Mouse (Mus musculus): ENCODE data around the gene C8a. TPM values are rescaled to one million over a fixed set of nuclear protein-coding genes. Genes with fewer than 3 reads are reported as not detected.
A peak's percentile ranks its signal among the peaks of the same experiment; 100 is the strongest.

Gene C8a
- not detected in 2 replicates for polyA plus RNA-seq (2015; fragmentation: Nextera tagmentation; extraction: Ambion mirVana)

GRCm38 (mm10) chr4:104876323-104876722 lies at the start of gene C8a:
Gene C8a (minus strand): TSS chr4:104876398.
- H3K27ac ChIP-seq (replicated peaks), result no peak within 1 kb of the TSS
- no peak within 1 kb of the TSS for H3K9ac ChIP-seq
- no peak within 1 kb of the TSS for H3K4me2 ChIP-seq
- H3K27me3 ChIP-seq, result no peaks in the 10 kb centered on the region
- ATAC-seq (ENCODE audit: low read depth), result no peak
- H3K36me3 ChIP-seq, result no peaks in the 10 kb centered on the region
- H3K4me1 ChIP-seq (replicated peaks), result no peaks in the 10 kb centered on the region
- H3K9me3 ChIP-seq, result no peaks in the 10 kb centered on the region
- H3K4me3 ChIP-seq, result no peak within 1 kb of the TSS
- 84% methylated on average over 3 of the region's 3 CpGs for WGBS

- H3K4me2 ChIP-seq, result no peak overlapping the region
- H3K4me1 ChIP-seq (replicated peaks), result no peaks in the 10 kb centered on the region
- no peak overlapping the region for H3K4me3 ChIP-seq
- no peak overlapping the region for H3K27ac ChIP-seq (replicated peaks)
- no peaks in the 10 kb centered on the region for H3K27me3 ChIP-seq
- 85% methylated on average over 5 of the region's 5 CpGs for WGBS
- no peak for ATAC-seq (ENCODE audit: low read depth)
- H3K9me3 ChIP-seq, result no peaks in the 10 kb centered on the region
- H3K9ac ChIP-seq, result no peak overlapping the region
- H3K36me3 ChIP-seq, result no peaks in the 10 kb centered on the region
Measured at GRCm38 (mm10) chr4:104925383-104925782, 49.2 kb upstream of the C8a start.

- Histone ChIP-seq H3K27me3 (peaks cover 9% of the 10 kb centered on the region), H3K4me2 (no peak overlapping the region), H3K9me3 (no peaks in the 10 kb centered on the region), H3K36me3 (no peaks in the 10 kb centered on the region), H3K4me1 (replicated peaks) (peaks cover 7% of the 10 kb centered on the region), H3K4me3 (no peak overlapping the region), H3K27ac (replicated peaks) (no peak overlapping the region), H3K9ac (no peak overlapping the region)
- no peak for ATAC-seq (ENCODE audit: low read depth)
- 91% methylated on average over 6 of the region's 6 CpGs for WGBS
Measured at GRCm38 (mm10) chr4:104918017-104918416, 41.8 kb upstream of the C8a start.

- Histone ChIP-seq H3K4me3 (no peak overlapping the region), H3K4me1 (replicated peaks) (peaks cover 7% of the 10 kb centered on the region), H3K27me3 (peaks cover 10% of the 10 kb centered on the region), H3K9me3 (no peaks in the 10 kb centered on the region), H3K36me3 (no peaks in the 10 kb centered on the region), H3K9ac (no peak overlapping the region), H3K4me2 (no peak overlapping the region), H3K27ac (replicated peaks) (no peak overlapping the region)
- 69% methylated on average over 6 of the region's 6 CpGs for WGBS
- no peak for ATAC-seq (ENCODE audit: low read depth)
Measured at GRCm38 (mm10) chr4:104914711-104915247, 38.6 kb upstream of the C8a start.

- H3K4me2 ChIP-seq, result peak within 1 kb of the TSS; percentile 42
- H3K36me3 ChIP-seq, result no peaks in the 10 kb centered on the region
- ATAC-seq (ENCODE audit: low read depth), result no peak
- H3K4me1 ChIP-seq (replicated peaks), result peaks cover 7% of the 10 kb centered on the region
- H3K9ac ChIP-seq, result no peak within 1 kb of the TSS
- no peaks in the 10 kb centered on the region for H3K9me3 ChIP-seq
- H3K27ac ChIP-seq (replicated peaks), result no peak within 1 kb of the TSS
- peaks cover 10% of the 10 kb centered on the region for H3K27me3 ChIP-seq
- WGBS, result 24% methylated on average over 23 of the region's 23 CpGs
- H3K4me3 ChIP-seq, result no peak within 1 kb of the TSS
Measured at GRCm38 (mm10) chr4:104913291-104914129, 37.3 kb upstream of the C8a start, which contains the start of gene Fyb2. Gene Fyb2 (plus strand): TSS chr4:104913456.

GRCm38 (mm10) chr4:104911685-104912084 lies 35.5 kb upstream of the C8a start:
- no peak overlapping the region for H3K4me3 ChIP-seq
- H3K9me3 ChIP-seq, result no peaks in the 10 kb centered on the region
- no peak overlapping the region for H3K27ac ChIP-seq (replicated peaks)
- peaks cover 10% of the 10 kb centered on the region for H3K27me3 ChIP-seq
- no peak overlapping the region for H3K4me2 ChIP-seq
- no peaks in the 10 kb centered on the region for H3K36me3 ChIP-seq
- no peak overlapping the region for H3K9ac ChIP-seq
- WGBS, result 25% methylated on average over 7 of the region's 7 CpGs
- no peak for ATAC-seq (ENCODE audit: low read depth)
- peaks cover 7% of the 10 kb centered on the region for H3K4me1 ChIP-seq (replicated peaks)

- H3K27ac ChIP-seq (replicated peaks), result no peak overlapping the region
- no peaks in the 10 kb centered on the region for H3K27me3 ChIP-seq
- no peak for ATAC-seq (ENCODE audit: low read depth)
- H3K4me3 ChIP-seq, result no peak overlapping the region
- no peaks in the 10 kb centered on the region for H3K36me3 ChIP-seq
- H3K4me2 ChIP-seq, result no peak overlapping the region
- WGBS, result 86% methylated on average over 6 of the region's 6 CpGs
- H3K9ac ChIP-seq, result no peak overlapping the region
- H3K9me3 ChIP-seq, result no peaks in the 10 kb centered on the region
- H3K4me1 ChIP-seq (replicated peaks), result no peaks in the 10 kb centered on the region
Measured at GRCm38 (mm10) chr4:104905049-104905448, 28.9 kb upstream of the C8a start.

GRCm38 (mm10) chr4:104902836-104903235 lies 26.6 kb upstream of the C8a start:
- Histone ChIP-seq H3K4me1 (replicated peaks) (no peaks in the 10 kb centered on the region), H3K9ac (no peak overlapping the region), H3K9me3 (no peaks in the 10 kb centered on the region), H3K27me3 (no peaks in the 10 kb centered on the region), H3K4me3 (no peak overlapping the region), H3K27ac (replicated peaks) (no peak overlapping the region), H3K4me2 (no peak overlapping the region), H3K36me3 (no peaks in the 10 kb centered on the region)
- no peak for ATAC-seq (ENCODE audit: low read depth)
- 84% methylated on average over 2 of the region's 2 CpGs for WGBS

- no peaks in the 10 kb centered on the region for H3K36me3 ChIP-seq
- peaks cover 4% of the 10 kb centered on the region; the same call in 1 of the 2 replicates for H3K27me3 ChIP-seq
- WGBS, result 58% methylated on average over 13 of the region's 13 CpGs
- H3K9me3 ChIP-seq, result no peaks in the 10 kb centered on the region; the same call in 1 of the 2 replicates
- peaks cover 16% of the 10 kb centered on the region for H3K4me1 ChIP-seq (replicated peaks)
- ATAC-seq (ENCODE audit: low read depth), result no peak
- H3K27ac ChIP-seq (replicated peaks), result no peak overlapping the region
- no peak overlapping the region for H3K4me2 ChIP-seq
- H3K9ac ChIP-seq, result no peak overlapping the region
- no peak overlapping the region for H3K4me3 ChIP-seq
Measured at GRCm38 (mm10) chr4:104894004-104894734, 18.0 kb upstream of the C8a start.

- ATAC-seq (ENCODE audit: low read depth), result no peak
- peaks cover 21% of the 10 kb centered on the region for H3K4me1 ChIP-seq (replicated peaks)
- H3K27ac ChIP-seq (replicated peaks), result no peak overlapping the region; the same call in 1 of the 2 replicates
- H3K9ac ChIP-seq, result no peak overlapping the region; the same call in 1 of the 2 replicates
- H3K27me3 ChIP-seq, result peaks cover 4% of the 10 kb centered on the region; the same call in 1 of the 2 replicates
- no peaks in the 10 kb centered on the region; the same call in 1 of the 2 replicates for H3K9me3 ChIP-seq
- no peaks in the 10 kb centered on the region for H3K36me3 ChIP-seq
- WGBS, result 71% methylated on average over 5 of the region's 5 CpGs
- H3K4me3 ChIP-seq, result no peak overlapping the region
- no peak overlapping the region for H3K4me2 ChIP-seq
Measured at GRCm38 (mm10) chr4:104893588-104893987, 17.4 kb upstream of the C8a start.

- Histone ChIP-seq H3K27me3 (peaks cover 4% of the 10 kb centered on the region; the same call in 1 of the 2 replicates), H3K36me3 (no peaks in the 10 kb centered on the region), H3K4me2 (no peak overlapping the region), H3K9ac (no peak overlapping the region), H3K27ac (replicated peaks) (no peak overlapping the region), H3K9me3 (no peaks in the 10 kb centered on the region), H3K4me3 (no peak overlapping the region), H3K4me1 (replicated peaks) (peaks cover 21% of the 10 kb centered on the region)
- 96% methylated on average over 7 of the region's 7 CpGs for WGBS
- no peak for ATAC-seq (ENCODE audit: low read depth)
Measured at GRCm38 (mm10) chr4:104891708-104892107, 15.5 kb upstream of the C8a start.
